Mouse (Mus musculus): ENCODE data around the gene 1700001O22Rik.

The 1700001O22Rik gene

DNA sequence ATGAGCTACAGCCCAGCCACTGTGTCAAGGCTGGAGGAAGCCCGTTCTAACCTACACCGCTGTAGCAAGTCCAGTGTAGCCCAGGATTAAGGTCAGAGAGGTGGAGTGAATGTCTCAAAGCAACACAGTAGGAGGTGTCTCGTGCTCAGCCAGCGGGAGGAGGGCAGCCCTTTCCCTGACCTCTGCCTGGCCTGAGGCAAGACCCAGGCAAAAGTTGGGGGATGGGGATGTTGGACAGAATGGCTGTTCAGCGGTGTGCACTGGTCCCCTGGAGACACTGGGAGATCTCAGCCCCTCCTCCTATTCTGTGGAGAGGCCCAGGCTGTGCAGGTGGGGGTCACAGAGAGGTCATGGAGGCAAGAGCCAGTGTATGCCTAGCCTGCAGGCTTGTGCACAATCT lies 24.2 kb downstream of the 1700001O22Rik start:
- DNase-seq (ENCODE audit: low spot score), result no peak

DNA sequence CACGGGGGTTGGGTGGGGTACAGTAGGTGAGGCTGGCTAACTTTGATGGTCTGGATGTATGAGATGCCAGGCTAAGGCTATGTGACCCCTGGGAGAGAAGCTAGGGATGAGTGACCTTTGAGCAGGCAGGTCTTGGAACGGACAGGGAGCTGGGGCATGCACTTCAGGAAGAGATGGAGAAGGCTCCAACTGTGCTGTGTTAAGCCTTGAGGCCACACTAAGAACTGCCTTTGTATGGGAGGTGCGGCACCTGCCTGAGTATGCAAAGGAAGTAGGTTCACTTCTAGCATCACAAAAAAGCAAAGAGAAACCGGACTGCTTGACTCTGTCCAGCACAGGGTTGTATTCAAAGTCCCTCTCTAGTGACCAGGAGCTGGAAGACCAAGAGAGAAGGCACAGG lies 25.2 kb downstream of the 1700001O22Rik start:
- DNase-seq (ENCODE audit: low spot score), result no peak

DNA sequence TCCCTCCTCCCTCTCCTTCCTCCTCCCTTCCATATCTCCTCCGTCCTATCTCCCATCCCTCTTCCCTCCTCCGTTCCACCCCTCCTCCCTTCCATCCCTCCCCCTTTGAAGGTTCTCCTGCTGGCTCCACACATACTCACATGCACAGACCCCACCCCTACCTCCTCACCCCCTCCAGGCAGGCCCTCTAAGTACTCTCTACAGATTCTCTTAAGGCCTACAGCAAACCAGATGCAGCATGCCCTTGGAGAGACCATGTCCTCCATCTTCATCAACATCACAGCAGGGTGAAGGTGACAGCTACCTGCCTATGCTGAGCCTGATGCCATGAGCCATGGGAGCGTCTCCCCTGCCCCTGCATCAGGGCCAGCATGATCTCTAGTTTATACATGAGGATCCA lies 26.2 kb downstream of the 1700001O22Rik start:
- no peak for DNase-seq (ENCODE audit: low spot score)

DNA sequence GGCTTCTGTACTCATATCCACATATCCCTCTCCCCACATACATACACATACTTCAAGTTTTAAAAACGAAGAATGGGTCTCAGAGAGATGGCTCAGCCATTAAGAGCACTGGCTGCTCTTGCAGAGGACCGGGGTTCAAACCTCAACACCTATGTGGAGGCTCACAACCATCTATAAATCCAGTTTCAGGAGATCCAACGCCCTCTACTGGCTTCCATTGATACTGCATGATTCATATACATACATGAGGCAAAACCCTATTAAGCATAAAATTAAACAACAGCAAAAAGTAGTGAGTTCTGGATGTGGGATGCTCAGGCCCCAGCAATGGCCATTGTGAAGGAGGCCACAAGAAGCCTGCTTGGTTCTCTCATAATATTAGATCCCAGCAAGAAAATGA lies 27.5 kb downstream of the 1700001O22Rik start:
- no peak for DNase-seq (ENCODE audit: low spot score)

DNA sequence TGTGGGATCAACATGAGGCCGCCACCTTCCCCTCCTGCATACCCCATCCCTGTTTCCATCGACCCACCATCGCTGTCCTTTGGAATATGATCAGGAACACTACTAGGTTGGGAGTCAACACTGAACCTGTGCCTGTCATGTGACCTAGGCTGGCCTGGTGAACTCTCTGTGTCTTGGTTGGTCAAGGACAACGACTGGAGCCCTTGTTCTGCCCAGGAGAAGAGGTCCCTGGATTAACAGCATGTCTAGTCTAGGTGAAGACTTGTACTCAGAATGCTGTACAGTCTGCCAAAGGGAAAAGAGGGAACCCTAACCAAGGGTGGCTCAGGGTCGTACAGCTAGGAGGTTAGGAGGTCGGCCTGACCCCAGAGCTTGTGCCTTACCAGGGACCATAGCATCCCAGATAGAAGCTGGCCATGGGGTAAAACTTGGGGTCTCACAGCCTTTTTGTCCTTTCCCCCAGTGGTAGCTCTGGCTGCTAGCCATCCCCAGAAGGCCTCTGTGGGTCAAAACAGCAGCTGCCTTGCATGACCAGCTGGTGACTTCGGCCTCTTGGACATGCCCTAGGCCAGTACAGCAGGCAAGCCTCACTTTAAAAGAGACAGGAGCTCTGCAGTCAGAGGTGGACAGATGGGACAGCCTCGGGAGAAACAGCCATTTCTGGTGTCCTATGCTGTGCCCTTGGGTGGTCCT lies 30.0 kb downstream of the 1700001O22Rik start:
- no peak for DNase-seq (ENCODE audit: low spot score)

DNA sequence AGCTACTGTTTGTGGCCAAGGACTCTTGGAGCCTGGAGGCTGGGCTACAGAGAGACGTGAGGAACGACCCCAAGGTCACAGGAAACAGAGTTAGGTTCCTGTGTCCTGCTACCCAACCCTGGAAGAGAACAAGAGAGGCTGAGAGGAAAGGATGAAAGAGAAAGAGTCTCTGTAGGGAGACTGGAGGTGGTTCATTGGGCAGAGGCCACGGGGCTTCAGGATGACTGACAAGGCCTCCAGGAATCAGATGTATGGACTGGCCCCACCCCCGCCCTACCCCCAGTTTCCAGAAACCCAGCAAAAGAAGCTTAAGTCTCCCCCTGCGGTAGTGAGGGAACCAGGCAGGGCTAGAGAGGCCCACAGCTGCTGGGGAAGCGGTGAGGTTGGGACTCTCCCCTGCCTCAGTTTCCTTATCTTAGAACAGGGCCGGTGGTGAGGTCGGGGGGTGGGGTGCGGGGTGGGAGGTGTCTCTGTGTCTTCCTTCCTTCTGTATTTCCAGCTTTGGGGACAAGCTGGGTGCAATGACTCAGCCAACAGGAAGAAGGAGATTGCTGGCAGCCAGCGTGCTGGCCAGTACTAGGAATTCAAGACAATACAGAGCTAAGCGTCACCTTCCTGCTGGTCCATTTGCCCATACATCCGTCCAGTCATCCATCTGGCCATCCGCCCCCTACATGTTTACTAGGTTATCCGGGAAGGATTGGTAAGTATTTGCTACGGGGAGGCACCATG lies 30.7 kb downstream of the 1700001O22Rik start:
- no peak for DNase-seq (ENCODE audit: low spot score)

DNA sequence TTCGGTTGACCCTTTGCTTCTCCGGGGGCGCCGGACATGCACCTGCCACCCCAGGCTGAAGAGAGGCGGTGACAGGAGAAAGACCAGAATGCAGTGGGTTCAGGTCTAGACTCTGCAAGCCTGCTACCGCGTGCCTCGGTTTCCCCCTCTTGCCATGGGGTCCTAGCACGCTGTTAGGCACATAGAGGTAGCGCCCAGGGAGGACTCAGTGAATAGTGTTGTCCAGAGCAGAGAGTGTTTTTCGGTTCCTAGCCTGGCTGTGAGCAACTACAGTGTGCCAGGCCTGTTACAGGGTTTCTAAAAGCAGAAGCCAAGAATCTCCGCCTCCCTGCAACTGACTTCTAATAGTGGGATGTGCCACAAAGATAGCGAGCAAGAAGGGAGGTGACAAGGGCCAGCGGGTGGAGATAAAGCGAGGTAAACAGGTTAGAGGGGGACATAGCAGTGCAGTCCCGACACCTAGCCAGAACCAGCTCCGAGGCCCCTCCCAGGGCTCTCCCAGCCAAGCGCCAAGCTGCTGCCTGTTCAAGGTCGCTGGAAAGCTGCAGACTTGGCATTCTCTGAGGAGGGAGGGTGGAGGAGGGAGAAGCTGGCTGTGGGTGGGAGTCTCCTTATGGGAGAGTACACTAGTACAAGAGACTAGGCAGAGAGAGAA lies 31.5 kb downstream of the 1700001O22Rik start:
- no peak for DNase-seq (ENCODE audit: low spot score)

DNA sequence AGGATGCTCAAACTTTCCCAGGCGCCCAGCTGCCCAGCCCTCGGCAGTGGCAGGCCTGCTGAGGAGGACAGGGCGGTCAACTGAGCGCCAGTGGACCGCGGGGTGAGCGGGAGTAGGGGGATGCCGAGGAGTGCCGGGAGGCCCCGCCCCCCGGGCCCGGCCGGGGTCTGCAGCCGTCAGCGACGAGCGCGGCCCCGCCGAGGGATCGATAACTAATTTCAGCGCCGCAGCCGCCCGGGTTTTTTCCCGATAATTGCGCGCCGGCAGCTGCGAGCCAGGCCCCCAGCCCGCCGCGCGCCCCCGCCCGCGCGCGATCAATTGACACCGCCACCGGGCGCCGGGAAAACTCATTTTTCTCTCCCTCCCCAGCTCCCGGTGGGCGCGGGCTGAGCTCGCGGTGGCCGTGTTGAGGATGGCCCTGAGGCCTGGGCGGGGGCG lies 32.1 kb downstream of the 1700001O22Rik start:
- no peak for DNase-seq (ENCODE audit: low spot score)

DNA sequence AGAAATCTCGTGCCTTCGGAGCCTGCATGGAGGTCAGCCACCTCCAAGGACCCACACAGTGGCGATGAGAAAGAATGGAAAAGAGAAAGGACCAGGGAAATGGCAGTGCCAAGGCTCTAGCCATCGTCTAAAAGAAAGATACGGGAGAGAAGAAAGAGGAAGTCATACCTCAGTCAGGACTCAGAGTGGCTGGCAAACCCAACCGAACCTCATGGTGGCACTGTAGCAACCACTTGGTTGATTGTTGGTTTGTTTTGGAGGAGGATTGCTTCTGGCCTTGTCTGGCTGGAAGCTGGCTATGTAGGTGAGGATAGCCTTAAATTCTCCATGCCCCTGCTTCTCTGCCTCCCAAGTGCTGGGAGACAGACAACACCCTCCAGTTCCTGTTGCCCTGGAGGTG lies 34.3 kb downstream of the 1700001O22Rik start:
- no peak for DNase-seq (ENCODE audit: low spot score)

DNA sequence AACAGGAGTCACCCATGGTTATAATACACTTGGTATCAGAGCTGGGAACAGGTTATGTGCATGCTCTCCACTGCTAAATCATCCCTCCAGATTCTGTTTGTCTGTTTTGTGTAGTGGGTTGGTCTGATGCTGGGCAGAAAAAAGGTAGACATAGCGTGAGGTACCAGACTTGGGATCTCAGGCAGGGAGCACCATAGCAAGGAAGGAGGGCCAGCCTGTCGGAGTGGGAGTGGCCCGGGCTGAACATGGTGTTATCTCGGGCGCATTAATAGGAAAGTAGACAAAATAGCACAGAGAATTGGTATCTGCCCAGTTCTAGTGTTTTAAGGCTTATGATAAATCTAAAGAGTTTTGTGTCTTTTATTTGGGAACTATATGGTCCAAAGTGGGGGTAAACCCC lies 34.9 kb downstream of the 1700001O22Rik start:
- no peak for DNase-seq (ENCODE audit: low spot score)

DNA sequence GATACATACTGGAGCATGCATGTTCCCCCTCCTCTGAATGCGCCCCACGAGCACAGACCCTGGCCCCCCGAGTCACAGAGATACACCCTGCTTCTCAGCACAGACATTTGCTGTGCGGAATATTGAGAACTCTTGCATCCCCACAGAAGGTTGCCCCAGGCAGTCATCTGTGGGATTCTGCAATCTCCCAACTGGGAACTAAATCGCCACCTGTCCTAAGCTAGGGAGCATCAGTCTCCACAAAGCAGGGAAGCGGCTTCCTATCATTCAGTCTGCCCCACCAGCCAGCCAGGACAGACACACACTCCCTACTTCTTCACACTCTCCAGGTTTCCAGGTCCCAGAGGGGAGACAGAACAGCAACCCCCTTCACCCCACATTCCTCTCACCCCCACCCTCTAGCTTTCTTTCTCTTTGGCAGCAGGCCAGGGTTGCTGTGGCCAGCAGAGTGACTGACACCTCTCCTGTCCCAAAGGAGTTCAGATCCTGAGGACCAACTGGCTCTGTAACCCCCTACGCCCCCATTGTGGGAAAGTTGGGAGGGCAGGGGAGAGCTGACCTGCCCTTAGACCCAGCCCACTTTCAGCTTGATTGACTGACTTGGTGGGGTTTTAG lies 35.7 kb downstream of the 1700001O22Rik start:
- no peak for DNase-seq (ENCODE audit: low spot score)

DNA sequence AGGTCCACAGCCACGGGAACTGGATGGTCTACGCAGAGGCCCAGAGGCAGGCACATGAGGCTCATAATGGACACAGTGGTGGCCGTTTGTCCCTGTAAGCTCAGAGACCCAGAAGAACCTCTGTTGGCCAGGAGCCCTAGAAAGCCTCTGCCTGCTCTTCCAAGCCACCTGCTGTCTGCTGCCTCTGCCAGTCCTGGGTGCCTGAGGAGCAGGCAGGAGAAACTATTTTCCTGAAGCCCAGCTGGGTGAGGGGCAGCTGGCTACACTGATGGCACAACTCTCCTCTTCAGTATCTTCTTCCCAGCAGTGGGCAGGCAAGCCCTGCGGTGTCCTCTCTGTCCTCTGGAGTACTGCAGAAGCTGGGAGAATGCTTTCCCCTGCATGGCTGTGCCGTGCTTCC lies 37.0 kb downstream of the 1700001O22Rik start:
- no peak for DNase-seq (ENCODE audit: low spot score)

DNA sequence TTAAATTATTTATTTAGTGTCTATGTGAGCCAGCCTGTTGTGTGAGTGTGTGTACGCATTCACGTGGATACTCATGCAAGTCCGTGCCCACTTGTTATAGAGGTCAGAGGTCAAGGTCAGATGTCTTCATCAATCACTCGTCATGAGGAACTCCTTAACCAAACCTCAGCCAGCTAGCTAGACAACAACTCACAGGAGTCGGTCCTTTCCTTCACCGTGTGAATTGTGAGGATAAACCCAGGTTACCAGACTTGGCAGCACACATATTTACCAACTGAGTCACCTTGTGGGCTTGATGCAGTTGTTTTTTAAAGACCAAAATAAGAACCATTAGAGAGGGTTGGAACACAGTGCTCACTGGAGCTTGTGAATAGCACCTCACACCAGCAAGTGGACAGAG lies 42.8 kb downstream of the 1700001O22Rik start:
- DNase-seq (ENCODE audit: low spot score), result no peak

DNA sequence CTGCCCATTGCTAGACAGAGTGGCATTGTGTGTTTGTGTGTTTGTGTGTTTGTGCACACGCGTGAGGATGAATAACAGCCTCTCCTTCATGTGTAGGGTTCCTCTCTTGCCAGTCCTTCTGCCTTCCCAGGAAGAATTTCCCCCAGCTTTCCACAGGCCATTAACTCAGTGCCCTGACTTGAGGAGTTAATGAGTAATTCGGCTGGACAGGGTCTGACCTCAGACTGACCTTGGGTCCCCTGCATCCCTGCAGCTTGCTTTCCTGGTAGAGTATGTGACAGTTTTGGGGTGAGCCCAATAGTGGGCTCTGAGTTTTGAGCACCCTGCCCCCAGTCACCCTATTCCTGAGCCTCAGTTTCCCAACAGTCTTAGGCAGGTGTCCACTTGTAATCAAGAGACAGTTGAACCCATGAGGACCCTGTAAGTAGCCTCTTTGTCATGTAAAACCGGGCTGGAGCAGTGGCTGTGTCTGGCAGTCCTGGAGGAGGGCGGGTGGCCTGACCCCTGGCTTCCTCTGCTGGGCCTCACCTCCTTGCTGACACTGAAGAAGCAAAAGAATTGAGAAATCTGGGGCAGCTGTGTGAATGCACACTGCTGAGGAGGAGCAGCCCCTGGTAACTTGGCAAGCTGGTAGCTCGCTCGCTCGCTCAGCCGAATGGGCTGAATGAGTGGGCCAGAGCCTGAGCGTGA lies 43.5 kb downstream of the 1700001O22Rik start:
- no peak for DNase-seq (ENCODE audit: low spot score)

DNA sequence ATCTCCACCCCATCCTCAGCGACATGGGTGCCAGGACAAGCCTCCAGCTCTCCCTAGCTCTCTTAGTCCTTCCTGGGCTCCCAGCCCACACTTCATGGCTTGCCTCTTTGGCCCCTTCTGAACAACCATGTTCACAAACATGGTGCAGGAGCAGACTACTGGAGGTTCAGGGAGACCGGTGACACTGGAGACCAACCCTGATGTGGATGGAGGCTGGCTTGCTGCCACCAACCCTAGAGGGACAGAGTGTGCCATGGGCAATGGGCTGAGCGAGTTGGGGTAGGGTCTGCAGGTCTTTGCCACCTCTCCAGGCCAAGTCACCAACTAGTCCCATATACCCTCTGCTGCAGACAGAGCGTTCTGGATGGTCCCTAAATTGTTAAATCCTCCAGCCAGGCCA lies 44.0 kb downstream of the 1700001O22Rik start:
- no peak for DNase-seq (ENCODE audit: low spot score)

DNA sequence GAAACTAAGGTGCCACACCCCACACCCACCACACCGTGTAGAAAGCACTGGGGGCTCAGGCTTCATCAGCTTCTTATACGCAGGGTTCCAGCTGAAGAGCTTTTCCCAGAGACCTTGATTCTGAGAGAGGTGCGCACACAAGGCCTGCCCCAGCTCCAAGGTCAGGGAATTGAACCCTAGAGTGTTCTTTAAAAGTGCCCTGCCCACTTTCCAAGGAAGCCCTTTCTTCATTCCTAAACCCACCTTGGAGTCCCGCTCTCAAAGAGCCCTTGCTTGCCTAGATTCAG lies 44.4 kb downstream of the 1700001O22Rik start:
- no peak for DNase-seq (ENCODE audit: low spot score)

DNA sequence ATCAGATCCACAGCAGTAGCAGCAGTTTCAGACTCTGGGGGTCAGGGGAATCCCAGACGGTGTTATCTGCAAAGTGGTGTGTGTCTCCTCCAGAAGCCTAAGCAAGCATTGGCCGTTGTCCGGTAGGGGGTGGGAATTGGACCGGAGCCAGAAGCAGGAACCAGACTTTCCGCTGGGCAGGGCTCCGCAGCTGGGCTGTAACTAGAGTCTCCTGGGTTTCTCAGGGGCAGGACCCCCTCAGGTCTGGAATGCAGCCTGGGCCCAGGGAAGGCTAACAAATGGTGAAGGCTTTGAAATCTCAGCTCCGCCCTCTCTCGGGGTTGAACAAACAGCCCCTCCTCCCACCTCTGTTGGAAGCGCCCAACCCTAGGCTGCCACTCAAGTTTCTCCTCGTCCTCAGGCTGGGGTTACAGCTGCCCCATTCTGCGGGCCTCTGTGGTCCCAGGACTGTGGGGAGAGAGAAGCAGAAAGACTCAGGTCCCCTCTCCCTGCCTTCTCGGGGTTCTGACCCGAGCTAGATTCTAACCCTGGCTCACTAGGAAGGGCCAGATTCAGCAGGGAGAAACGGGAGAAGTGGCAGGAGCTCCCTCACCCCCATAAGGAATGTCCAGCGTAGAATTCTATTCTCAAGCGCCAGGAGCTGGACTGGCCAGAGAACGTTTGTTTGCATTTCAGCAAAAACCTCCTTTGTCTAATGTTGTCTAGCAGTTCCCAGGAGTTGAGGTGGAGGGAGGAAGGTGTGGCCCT lies 44.9 kb downstream of the 1700001O22Rik start:
- DNase-seq (ENCODE audit: low spot score), result peak; percentile 74

DNA sequence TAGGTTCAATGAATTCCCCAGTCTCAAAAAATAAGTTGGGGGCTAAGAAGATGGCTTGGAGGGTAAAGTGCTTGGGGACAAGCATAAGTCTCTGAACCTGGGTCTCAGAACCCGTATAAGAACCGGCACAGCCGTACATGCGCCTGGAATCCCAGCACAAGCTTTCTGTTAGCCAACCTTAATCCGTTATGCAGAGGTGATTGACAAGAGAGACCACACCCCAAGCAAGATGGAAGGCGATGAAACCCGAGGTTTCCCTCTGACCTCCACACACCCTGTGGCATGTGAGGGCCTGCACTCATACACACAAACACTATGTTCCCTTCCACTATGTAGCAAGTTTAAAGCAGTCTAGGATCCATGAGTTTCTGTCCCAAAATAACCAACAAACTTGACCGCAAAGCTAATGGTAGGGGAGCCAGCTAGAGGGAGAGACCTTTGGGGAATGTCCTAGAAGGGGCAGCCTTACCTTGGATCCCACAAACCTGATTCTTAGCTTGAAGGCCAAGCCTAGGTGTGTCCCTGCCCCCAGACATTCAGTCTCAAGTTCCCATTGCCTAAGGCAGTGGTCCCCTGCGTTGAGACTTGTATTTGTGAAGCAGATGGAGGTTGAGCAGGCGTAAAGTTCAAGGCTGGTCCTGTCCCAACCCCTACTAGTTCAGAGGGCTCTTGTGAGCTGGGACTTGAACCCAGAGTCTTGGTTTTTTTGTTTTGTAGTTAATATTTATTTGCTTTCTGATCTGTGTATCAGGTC lies 46.3 kb downstream of the 1700001O22Rik start:
- no peak for DNase-seq (ENCODE audit: low spot score)

DNA sequence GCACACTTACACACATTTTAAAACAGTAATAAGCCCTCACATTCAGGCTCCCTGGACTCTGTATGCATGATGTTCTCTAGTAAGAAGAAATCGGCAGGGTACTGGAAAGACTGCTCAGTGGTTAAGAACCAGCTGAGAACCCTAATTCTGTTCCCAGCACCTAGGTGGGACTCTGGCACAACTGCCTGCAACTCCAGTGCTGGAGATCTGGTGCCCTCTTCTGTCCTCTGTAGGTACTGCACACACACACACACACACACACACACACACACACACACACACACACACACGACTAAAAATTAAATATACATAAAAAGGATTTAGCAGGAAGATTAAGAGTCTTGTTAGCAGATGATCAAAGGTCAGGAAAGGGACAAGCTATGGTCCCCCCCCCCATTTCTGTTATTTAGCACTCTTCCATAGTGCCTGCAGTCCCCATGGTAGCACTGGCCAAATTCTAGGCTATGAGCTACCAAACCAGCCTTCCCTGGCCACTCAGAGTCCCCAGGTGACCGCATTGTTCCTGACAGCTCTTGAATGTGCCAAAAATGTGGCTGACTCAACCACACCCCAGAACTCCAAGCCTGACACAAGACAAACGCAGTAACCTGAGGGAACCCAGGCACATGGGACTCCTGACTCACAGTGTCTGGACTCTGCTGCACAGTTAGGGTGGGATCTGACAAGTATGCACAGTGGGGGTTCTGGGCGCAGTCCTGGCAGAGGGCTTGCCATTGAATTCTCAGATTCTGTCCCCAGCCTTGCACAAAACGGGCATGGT lies 47.3 kb downstream of the 1700001O22Rik start:
- DNase-seq (ENCODE audit: low spot score), result no peak

DNA sequence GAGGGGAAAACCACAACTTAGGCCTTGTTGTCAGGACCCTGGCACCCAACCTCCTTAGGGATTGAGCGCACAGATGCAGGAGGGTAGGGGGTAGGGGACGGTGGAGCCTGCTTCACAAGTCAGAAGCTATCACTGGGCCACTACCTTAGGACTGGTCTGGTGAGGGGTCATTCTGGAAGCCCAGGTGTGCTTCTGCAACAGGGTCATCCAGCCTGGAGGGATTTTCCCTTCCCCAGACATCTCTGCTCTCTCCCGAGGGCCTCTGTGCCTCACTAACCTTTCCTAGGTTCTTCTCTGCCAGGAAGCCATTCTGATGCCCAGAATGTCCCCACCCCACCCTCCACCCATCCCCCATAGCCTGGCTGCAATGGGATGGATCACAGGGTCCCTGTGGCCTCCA lies 48.6 kb downstream of the 1700001O22Rik start:
- no peak for DNase-seq (ENCODE audit: low spot score)

Measured in urinary bladder, postnatal 10 days (tissue).